Mouse (Mus musculus) A20 (cell line): ENCODE results near the gene Lgals4.

ENCODE experiments used
- DNase-seq: peaks from one replicate; pipeline ENCODE4 v3.0.0-alpha.2; 2011; ENCODE audit warnings: low read depth, low spot score

Lgals4 gene

GRCm38 (mm10) chr7:28833723-28834347 is at the start of gene Lgals4:
Lgals4 (plus strand) TSS chr7:28833854.
- DNase-seq: no peak

- DNase-seq: no peak
Observed at GRCm38 (mm10) chr7:28785161-28785560, 48.5 kb upstream of the Lgals4 start.

GRCm38 (mm10) chr7:28787884-28788283 is 45.8 kb upstream of the Lgals4 start:
- DNase-seq: peak; percentile 53

DNA sequence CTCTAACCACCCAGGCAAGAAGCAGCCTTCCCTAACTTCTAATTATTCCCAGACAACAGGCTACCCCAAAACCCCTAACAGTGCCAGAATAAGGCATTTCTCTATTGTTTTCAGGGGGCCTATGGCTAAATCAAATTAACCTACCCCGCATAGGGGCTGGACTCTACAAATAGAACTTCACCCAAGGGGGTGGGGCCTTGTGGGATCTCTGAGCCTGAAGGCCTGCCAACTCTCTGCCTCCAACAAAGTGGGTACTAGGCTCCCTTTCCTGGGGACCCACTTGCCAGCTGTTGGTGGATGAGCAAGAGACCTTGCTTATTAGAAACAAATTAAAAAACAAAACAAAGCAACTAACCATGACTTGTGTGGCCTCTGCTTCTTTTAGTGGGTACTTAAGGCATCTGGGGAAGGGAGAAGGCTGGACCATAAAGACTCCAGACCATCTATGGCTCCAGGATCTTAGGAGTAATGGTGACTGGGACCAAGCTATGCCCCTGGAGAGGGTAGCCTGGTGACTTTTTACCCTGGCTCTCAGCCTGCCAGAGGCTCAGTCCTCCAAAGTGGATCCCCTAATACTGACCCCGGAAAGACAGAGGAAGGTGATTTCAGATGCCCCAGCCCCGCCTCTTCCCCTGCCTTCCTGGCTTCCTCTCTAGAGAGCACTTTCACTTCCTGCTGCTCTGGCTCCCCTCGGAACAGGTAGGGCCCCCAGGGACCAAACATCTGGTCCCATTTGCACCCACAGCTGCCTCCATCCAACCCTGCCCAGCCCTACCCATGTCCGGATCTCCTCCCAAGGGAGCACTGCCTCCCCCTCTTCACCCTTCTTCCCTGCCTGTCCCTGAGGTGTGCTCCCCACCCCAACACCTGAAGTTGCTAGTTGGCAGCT is 45.1 kb upstream of the Lgals4 start, which contains the start of gene Rinl:
Rinl (plus strand) TSS at position 663 of the 889 bp plus-strand sequence.
- DNase-seq: peak; percentile 96

DNA sequence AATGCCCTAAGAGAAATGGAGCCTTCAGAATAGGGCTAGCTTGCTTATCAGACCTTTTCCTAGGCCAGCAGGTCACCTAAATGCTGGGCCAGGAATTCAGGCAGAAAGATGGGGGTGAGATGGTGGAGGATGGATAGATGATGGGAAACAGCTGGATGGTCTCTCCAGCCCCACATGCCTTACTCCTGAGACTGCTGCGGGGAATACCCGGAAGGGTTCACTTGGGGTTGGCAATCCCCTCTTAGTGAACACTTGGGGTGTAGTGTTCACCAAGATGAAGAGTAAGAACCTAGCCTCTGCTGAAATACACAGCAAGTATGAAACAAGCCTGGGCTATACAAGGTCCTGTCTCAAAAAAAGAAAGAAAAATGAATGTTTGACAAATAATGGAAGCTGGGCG is 44.4 kb upstream of the Lgals4 start:
- DNase-seq: no peak

DNA sequence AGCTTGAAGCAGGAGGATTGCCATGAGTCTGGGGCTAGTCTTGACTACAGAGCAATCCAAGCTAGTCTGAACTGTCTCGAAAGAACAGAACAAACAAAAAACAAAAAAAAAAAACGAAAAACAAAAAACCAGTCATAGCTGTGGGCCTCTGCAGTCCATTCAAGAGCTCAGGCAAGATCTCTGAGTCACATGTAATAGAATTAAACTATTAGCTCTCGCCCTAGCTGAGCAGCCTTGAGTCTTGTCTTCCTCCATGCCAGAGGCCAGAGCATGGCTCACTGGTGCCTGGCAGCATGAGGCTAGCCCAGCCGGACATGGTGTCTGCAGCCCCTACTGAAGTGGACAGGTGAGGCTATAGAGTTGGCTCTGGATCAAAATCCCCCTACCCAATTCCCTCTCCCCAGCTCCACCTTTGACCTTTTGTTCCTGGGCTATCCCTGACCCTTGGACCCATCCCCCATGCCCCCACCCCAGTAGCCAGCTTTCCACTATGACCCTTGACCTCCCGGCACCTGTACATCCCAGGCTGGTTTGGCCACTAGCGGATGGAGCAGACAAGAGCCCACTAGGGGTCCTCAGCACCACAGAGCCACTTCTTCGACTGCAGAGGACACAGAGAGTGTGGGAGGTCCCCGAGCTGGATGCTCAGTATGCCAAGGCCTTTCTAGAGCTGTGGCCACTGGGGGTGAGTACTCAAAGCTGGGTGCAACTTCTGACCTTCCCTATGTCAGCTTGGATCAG is 43.4 kb upstream of the Lgals4 start:
- no peak for DNase-seq

DNA sequence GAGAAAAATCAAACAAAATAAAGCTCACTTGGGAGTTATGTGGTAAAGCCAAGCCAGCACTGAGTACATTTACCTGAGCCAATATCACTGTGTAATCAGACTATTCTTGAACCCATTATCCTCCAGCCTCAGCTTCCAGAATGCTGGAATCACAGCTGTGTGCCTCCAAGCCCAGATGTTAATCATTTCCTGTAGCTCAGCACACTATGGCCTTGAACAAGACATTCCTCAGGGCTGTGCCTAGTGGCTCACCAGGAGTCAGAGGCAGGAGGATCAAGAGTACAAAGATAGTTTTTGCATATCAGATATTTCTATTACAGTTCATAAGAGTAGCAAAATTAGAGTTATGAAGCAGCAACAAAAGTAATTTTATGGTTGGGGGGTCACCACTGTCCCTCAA is 41.9 kb upstream of the Lgals4 start:
- DNase-seq: no peak

- peak; percentile 32 for DNase-seq
Observed at GRCm38 (mm10) chr7:28792391-28793185, 41.1 kb upstream of the Lgals4 start.

DNA sequence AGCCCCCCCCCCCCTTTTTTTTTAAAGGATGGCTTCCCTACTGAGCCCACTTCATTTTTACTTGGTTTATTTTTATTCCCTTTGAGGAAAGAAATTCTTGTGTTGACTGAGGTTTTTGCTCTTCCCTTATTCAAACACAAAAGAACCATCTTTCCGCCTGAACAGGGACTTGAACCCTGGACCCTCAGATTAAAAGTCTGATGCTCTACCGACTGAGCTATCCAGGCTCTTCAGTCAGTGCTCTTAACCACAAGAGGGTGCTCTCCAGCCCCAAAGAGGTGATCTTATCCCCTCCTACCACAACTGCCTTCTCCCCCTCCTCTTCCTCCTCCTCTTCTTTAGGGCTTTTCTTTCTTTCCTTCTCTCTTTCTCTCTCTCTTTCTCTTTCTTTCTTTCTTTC is 39.8 kb upstream of the Lgals4 start:
- peak; percentile 73 for DNase-seq

DNA sequence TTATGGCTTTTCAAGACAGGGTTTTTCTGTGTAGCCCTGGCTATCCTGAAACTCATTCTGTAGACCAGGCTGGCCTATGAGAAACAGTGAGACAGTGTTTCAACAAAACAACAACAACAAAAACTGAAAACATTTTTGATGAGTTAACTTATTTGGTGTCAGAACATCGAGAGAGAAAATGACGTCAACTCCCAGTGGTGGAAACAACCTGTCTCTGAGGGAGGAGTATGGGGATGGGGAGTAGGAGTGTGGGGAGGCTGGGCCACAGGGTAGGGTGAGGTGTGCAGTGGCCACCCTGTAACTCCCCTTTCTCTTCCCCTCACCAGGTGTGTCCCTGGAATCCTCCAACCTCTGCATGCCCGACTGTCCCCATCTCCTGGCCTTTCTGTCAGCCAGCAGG is 39.2 kb upstream of the Lgals4 start:
- DNase-seq: no peak

- peak; percentile 87 for DNase-seq
Observed at GRCm38 (mm10) chr7:28795832-28796231, 37.8 kb upstream of the Lgals4 start.

- peak; percentile 93 for DNase-seq
Observed at GRCm38 (mm10) chr7:28796562-28796975, 37.1 kb upstream of the Lgals4 start.

- DNase-seq: no peak
Observed at GRCm38 (mm10) chr7:28799994-28800393, 33.7 kb upstream of the Lgals4 start.

DNA sequence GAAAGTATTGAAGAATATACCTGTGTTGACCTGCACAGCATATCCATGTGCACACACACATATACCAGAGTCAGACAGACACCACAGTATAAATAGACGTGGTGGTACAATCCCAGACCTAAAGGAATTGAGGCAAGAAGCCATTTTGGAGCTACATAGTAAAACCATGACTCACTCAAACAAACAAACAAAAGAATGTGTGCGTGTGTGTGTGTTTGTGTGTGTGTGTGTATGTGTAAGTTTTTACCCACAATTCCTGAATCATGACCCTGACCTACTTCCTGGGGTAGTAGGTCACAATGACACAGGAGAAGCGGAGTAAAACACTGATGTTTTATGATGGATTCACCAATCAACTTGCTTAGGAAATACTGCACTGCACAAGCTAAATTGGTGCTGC is 32.2 kb upstream of the Lgals4 start:
- DNase-seq: no peak

DNA sequence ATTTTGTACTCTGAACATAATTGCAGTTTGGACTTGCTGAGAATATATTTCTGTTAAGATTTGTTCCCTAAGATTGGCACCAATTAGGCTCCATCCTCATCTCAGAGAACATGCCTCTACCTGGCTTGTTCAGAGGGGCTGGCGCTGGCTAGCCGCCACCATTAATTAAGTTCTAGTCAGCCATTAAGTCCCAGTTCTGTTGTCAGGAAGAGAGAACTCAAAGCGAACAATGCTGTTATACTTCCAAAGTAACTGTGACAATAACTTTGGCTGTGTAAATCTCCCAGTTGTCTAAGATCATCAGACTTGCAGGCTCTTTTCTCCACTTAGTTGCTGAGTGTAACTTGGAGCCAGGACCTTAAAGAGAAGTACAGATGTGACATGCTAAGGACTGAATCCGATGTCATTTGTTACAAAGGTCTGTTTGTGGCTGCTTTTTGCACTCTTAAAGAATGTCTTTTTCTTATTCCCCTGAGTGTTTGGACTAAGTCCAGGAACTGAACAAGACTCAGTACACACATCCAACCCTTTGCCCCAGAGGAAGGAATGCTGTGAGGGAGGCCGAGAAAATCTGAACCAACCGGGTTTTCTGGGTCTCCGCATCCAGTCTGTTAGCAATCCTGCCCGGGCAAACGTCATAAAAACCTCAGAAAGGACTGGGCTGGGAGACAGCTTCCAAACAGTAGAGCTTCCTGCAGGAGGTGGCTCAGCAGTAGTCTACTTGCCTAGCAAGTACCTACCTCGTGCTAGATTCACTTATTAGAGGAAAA is 31.6 kb upstream of the Lgals4 start:
- no peak for DNase-seq

- no peak for DNase-seq
Observed at GRCm38 (mm10) chr7:28802846-28803588, 30.6 kb upstream of the Lgals4 start.

GRCm38 (mm10) chr7:28803756-28804155 is 29.9 kb upstream of the Lgals4 start:
- DNase-seq: no peak

DNA sequence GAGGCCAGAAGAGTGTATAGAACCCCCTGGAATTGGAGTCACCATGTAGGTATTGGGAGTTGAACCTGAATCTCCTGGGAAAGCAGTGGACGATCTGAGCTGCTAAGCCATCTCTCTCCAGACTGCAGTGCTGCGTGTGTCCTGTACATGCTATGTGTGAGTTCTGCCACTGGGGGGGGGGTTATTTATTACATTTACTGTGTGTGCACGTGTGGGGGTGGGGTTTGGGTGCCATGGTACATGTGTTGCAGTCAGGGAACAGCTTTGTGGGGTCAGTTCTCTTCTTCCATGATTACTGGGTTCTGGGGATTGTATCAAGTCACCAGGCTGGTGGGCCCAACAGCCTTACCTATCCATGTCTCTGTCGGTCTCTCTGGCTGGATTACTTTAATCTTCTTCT is 26.8 kb upstream of the Lgals4 start:
- DNase-seq: peak; percentile 71

DNA sequence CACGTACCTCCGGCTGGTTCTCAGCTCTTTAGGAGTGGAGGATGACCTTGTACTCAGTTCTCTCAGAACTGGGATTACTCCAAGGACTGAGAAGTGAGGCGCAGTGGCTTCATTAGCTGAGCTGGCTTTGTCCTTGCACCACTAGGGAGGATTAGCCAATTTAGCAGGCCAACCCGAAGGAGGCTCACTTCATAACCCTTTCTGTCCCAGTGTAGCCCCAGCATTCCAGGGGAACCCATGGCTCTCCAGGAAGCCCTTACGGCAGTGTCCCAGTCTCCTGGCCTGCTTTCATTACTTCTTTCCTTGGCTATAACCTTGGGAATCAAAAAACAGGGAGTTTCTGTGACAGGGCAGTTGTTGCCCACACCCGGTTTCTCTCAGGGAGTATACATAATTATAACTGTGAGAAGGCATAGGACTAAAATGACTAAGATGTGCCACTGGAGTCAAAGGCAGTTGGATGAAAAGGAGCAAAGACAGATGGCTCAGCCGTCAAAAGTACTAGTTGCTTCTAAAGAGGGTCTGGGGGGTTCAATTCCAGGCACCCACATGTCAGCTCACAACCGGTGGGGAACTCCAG is 25.9 kb upstream of the Lgals4 start:
- no peak for DNase-seq
